Mouse (Mus musculus) effector memory CD4-positive, alpha-beta T cell, adult 5 months (primary cell): ENCODE results near the gene Mfsd13b. TPM values are rescaled to one million over a fixed set of nuclear protein-coding genes. Genes with fewer than 3 reads are reported as not detected.

ENCODE experiments used
- polyA plus RNA-seq: library from polyadenylated mRNA; unstranded; fragments of 100-300 nt; shearing (Covaris generic); gene quantifications from one replicate; pipeline ENCODE4 v1.2.1, GENCODE M21; 2017

Gene Mfsd13b
- polyA plus RNA-seq, result 0.77 TPM

DNA sequence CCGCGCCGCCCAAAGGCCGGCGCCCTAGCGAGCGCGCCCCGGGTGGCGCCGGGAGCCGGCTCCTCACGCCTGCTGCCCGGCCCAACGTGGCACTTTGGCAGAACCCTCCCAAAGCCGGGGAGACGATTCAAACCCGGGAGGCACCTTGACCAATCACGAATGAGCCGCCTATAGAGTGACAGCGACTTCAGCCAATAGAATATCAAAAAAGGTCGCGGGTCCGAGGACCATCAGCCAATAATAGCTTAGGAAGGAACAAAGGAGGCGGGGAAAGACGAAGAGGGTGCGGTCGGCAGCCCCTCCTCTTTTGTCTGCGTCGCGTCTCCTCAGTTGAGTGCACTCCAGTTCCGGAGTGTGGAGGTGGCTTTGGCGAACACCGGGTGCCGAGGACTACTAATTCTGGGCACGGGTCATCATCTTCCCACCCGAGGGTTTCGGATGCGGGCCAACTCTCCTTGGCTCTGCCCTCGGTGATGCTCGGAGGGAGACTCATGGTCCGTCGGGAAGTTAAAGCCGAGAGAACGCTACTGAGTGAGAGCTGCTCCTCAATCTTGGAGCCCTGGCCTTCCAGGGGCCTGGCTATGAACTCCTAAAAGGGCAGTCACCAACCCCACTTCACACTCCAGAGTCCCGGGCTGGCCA, at the start of gene Mfsd13b, which contains the start of gene Cdr2:
Gene Mfsd13b (plus strand): TSS at position 310 of the 642 bp plus-strand sequence.
Gene Cdr2 (minus strand): TSS at position 113 of the 642 bp plus-strand sequence.

DNA sequence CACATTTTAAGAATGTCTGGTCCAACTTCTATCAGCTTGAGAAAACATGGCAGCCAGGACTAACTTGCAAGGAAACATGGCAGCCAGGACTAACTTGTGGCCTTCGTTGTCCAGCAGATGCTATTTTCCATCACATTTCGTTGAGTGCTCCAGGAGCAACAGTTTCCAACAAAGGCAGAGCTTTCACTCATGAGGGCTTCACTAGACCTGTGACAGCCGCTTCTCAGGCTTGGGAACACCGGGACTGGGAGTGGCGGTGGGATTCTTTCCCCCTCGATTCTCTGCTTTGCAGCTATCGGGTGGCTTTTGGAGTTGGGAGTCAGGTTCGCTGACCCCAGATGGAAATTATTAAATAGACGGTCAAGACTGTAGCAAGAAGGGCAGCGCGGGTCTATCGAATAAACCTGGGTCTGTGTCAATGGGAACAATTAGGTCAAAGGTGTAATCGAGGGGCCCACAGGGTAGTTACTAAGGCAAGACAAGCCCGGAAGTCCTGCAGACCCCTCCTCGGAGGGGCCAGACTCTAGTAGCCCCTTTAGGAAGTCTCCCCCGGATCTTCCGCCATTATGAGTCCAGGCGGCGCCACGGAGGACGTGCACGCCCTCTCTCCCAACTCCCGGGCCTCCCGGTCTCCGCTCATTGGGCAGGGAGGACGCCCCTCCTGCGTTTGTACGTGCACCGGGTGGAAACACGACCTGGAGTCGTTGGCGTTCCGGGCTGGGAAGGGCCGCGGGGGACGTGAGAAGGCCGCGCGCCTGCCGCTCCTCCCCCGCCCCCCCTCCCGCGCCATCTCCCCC, 51.7 kb downstream of the Mfsd13b start, which contains the start of gene Mettl9:
Gene Mettl9 (plus strand): TSS at position 590 of the 797 bp plus-strand sequence.

Other genes starting within 250 kb of the Mfsd13b start
- not detected for gene Vwa3a, start 243.2 kb upstream of the Mfsd13b start, polyA plus RNA-seq
- gene Gm5737, start 170.1 kb upstream of the Mfsd13b start, polyA plus RNA-seq, result not detected
- gene Eef2k, start 139.7 kb upstream of the Mfsd13b start, polyA plus RNA-seq, result 2.0 TPM
- gene Polr3e, start 64.8 kb upstream of the Mfsd13b start, polyA plus RNA-seq, result 18.9 TPM
- 13.7 TPM for gene Cdr2, start 197 bp upstream of the Mfsd13b start, polyA plus RNA-seq
- gene Mettl9, start 51.9 kb downstream of the Mfsd13b start, polyA plus RNA-seq, result 20.4 TPM
- gene Igsf6, start 92.1 kb downstream of the Mfsd13b start, polyA plus RNA-seq, result not detected
- gene Otoa, start 99.1 kb downstream of the Mfsd13b start, polyA plus RNA-seq, result not detected